Mouse (Mus musculus): ENCODE data around the gene Agk. TPM values are rescaled to one million over a fixed set of nuclear protein-coding genes. Genes with fewer than 3 reads are reported as not detected.

Agk gene
- polyA plus RNA-seq, 1 experiment from 2014 or later = 36.5 TPM

DNA sequence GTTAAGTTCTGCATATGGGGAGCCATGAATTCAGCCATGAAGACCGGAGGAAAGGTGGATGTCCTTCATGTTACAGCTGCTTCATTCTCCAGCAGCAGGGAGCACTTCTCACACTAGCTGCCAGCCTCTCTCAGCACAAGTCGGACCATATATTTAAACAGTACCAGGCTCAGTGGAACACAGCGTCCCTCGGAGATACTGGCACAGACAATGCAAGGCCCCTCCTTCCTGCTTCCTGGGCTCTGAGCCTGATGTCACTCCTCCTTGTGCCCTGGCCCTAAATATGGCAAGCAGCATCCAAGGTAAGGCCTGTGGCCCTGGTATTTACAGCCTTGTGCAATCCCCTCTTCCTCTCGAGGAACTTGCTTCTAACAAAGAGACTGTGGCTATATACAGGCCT, 90.8 kb downstream of the Agk start:
- no peak overlapping the region for H3K9ac ChIP-seq (replicated peaks)
- H3K4me2 ChIP-seq (replicated peaks) = no peak overlapping the region
- no peaks in the 10 kb centered on the region for H3K9me3 ChIP-seq
- no peak overlapping the region for H3K4me3 ChIP-seq (replicated peaks)
- H3K4me1 ChIP-seq (replicated peaks) = no peaks in the 10 kb centered on the region
- no peaks in the 10 kb centered on the region for H3K27me3 ChIP-seq
- 86% methylated on average over 5 of the region's 5 CpGs for WGBS
- no peak for ATAC-seq
- H3K27ac ChIP-seq = no peak overlapping the region
- H3K36me3 ChIP-seq = peaks cover 31% of the 10 kb centered on the region

DNA sequence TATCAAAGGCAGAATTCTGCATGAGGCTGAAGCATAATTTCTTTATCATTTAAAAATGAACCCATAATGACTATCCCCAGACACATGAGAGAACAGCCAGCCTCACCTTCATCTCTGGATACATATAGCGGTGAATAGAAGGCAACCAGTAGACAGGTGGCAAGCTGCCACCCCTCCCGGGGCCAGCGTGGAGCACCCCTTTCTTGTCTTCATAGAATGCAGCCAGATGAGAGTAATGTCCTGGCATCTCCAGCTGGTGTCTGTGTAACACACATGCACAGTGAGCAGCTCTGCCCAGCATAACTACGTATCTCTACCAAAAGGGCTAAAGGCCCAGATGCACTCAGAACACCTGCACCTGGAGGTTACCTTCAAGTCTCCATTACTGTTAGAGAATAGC, 93.4 kb downstream of the Agk start:
- no peak for ATAC-seq

DNA sequence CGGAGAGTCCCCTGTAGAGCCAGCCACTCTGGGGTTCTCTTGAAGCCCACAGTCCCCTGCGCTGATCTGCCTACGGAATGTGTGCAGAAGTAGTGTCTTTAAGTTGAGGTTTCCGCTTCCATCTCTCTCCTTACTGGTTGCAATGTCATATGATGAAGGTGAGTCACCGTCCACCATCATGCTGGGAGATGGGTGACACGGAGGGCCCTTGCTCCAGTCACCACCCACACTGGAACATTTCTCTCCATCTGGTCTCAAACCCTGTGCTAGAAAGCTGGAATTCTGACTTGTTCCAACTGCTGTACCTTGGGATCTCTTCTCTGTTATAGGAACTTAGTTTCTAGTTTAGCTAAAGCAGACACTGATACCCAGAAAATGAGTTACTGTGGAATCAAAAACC, 96.1 kb downstream of the Agk start:
- ATAC-seq = no peak
- peaks cover 27% of the 10 kb centered on the region for H3K36me3 ChIP-seq
- WGBS = 95% methylated on average over 6 of the region's 6 CpGs
- no peak overlapping the region for H3K4me3 ChIP-seq (replicated peaks)
- no peak overlapping the region for H3K4me2 ChIP-seq (replicated peaks)
- no peaks in the 10 kb centered on the region for H3K9me3 ChIP-seq
- H3K27ac ChIP-seq = no peak overlapping the region
- no peaks in the 10 kb centered on the region for H3K27me3 ChIP-seq
- no peak overlapping the region for H3K9ac ChIP-seq (replicated peaks)
- H3K4me1 ChIP-seq (replicated peaks) = no peaks in the 10 kb centered on the region

More for the DNA sequence above, 93.4 kb downstream of the Agk start:
- Histone ChIP-seq H3K9ac (replicated peaks) (no peak overlapping the region), H3K27me3 (no peaks in the 10 kb centered on the region), H3K4me3 (replicated peaks) (no peak overlapping the region), H3K27ac (no peak overlapping the region), H3K9me3 (no peaks in the 10 kb centered on the region), H3K4me1 (replicated peaks) (no peaks in the 10 kb centered on the region), H3K36me3 (peaks cover 31% of the 10 kb centered on the region), H3K4me2 (replicated peaks) (no peak overlapping the region)
- 96% methylated on average over 4 of the region's 4 CpGs for WGBS

DNA sequence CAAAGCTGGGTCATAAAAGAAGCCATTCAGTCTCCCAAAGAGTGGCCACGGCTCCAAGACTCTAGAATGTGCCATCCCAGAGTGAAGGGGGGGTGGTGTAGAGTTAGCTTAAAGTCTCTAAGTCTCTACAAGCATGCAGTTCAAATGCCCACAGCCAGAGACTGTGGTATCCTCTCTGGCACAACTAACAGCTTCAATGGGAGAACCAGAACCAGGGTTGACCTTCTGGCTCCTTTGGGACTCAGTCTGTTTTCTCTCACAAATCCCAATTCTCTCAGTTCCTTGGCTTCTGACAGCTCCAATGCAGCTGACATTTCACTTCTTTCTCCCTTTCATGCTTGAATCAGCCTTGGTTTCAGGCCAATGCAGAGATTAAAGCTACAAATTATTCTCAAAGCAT, 98.0 kb downstream of the Agk start:
- Histone ChIP-seq H3K27ac (no peak overlapping the region), H3K4me2 (replicated peaks) (no peak overlapping the region), H3K4me3 (replicated peaks) (no peak overlapping the region), H3K4me1 (replicated peaks) (no peaks in the 10 kb centered on the region), H3K9ac (replicated peaks) (no peak overlapping the region), H3K36me3 (peaks cover 20% of the 10 kb centered on the region), H3K9me3 (no peaks in the 10 kb centered on the region), H3K27me3 (no peaks in the 10 kb centered on the region)
- no peak for ATAC-seq
- WGBS = 90% methylated on average over 1 of the region's 1 CpGs

DNA sequence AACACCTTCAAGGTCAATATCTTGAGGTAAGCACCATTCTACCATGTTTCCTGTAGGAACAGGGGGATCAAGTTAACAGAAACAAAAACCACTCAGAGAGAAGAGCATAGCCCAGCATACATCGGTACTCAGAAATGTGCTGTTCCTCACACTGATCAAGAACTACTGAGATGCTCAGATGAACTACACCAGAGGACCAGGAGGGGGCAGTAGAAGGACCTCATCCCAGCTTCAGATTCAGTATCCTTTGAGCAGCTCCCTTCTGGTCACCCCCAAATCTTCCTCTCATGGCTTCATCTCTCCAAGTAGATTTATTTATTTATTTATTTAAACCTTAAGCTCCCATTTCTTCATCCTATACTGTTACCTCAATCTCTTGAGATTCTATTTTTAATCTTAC, 98.8 kb downstream of the Agk start:
- WGBS = 61% methylated on average over 1 of the region's 1 CpGs
- no peak overlapping the region for H3K4me2 ChIP-seq (replicated peaks)

DNA sequence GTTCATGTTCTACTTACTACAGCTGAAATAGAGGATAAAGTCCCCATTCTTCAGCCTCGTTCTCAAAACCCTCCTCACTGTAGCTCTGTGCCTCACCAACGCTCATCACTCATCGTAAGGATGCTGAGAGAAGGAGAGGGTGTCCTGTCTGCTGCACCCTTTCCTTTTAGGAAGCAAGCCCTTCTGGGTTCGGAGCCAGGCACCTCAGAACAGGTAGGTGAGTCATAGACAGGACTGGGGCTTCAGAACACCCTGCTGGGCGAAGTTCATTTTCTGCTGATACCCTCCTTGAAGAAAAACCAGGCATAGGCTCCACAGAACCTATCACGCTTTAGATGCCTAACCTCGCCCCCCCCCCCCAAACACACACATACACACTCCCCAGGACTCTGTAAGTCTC, 102.5 kb downstream of the Agk start:
- Histone ChIP-seq H3K9ac (replicated peaks) (no peak overlapping the region), H3K9me3 (no peaks in the 10 kb centered on the region), H3K4me2 (replicated peaks) (no peak overlapping the region), H3K27ac (no peak overlapping the region), H3K36me3 (0 out of 2 replicates have a peak, but pooled peaks cover 2% of the 10 kb centered on the region), H3K27me3 (no peaks in the 10 kb centered on the region), H3K4me3 (replicated peaks) (no peak overlapping the region), H3K4me1 (replicated peaks) (peaks cover 13% of the 10 kb centered on the region; the same call in 1 of the 2 replicates)
- ATAC-seq = no peak
- 84% methylated on average over 7 of the region's 7 CpGs for WGBS

More for the DNA sequence above, 98.8 kb downstream of the Agk start:
- Histone ChIP-seq H3K4me1 (replicated peaks) (no peaks in the 10 kb centered on the region), H3K9me3 (no peaks in the 10 kb centered on the region), H3K9ac (replicated peaks) (no peak overlapping the region), H3K4me3 (replicated peaks) (no peak overlapping the region), H3K27me3 (no peaks in the 10 kb centered on the region), H3K27ac (no peak overlapping the region), H3K36me3 (peaks cover 15% of the 10 kb centered on the region)
- ATAC-seq = no peak

DNA sequence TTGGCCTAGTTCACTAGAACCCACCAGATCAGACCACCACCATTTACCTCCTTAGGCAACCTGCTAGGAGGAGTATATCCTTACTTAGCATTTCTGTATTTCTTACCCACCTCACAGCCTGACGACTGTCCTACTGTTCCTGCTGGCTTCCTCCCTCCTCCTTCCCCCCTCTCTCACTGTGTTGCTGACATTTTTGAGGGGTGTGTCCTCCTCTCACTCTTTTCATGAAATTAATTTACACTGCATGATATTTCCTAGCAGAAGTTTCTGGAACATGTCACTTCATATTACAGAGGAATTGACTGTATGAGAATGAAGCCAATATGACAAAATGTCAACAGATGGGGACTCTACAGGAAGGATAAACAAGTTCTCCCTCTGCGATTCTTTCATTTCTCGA, 103.7 kb downstream of the Agk start:
- Histone ChIP-seq H3K36me3 (no peaks in the 10 kb centered on the region), H3K27ac (no peak overlapping the region), H3K27me3 (no peaks in the 10 kb centered on the region), H3K9ac (replicated peaks) (no peak overlapping the region), H3K4me1 (replicated peaks) (peaks cover 21% of the 10 kb centered on the region), H3K4me3 (replicated peaks) (no peak overlapping the region), H3K9me3 (no peaks in the 10 kb centered on the region), H3K4me2 (replicated peaks) (no peak overlapping the region)
- WGBS = 71% methylated on average over 3 of the region's 3 CpGs
- ATAC-seq = no peak

DNA sequence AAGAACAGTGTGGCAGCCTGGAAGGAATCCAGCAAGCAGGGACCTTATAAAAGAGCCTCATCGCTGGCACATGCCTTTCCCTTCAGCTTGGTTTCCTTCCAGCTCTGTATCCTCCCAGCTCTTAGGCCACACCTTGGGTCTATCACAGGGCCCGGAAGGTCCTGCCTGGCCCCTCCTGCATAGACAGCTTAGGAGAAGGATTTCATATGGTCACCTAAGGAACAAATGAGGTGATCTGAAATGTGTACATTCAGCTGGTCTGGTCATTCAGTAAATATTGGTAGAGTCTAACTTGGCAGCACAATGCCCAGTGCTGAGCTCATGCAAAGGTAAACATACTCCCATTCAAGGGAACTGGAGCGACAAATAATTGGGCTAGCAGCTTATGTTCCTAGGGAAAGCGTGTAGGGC, 104.6 kb downstream of the Agk start:
- H3K4me2 ChIP-seq (replicated peaks) = no peak overlapping the region

DNA sequence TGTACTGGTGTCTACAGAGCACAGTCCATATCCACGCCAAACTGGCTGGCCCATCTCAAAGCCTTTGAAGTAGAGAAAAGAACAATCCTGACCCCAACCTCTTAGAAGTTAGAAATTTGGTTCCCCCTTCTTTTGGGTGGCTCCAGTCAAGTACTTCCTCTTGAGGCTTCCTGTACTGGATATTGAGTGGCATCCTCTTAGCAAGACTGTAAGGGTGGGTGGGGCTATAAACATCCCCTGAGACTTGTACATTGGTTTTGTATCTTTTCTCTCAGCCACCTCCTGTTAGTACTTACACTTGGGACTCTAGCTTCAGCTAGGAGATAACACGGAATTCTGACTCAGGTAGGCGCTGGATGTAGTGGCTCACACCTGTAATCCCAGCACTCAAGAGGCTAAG, 105.3 kb downstream of the Agk start:
- no peak overlapping the region for H3K27ac ChIP-seq

More for the DNA sequence above, 104.6 kb downstream of the Agk start:
- ATAC-seq = peak; percentile 38; the same call in 1 of the 2 replicates
- WGBS = 58% methylated on average over 4 of the region's 4 CpGs
- H3K36me3 ChIP-seq = no peaks in the 10 kb centered on the region
- peaks cover 30% of the 10 kb centered on the region for H3K4me1 ChIP-seq (replicated peaks)
- H3K9ac ChIP-seq (replicated peaks) = no peak overlapping the region
- no peaks in the 10 kb centered on the region for H3K27me3 ChIP-seq
- no peaks in the 10 kb centered on the region for H3K9me3 ChIP-seq
- no peak overlapping the region for H3K4me3 ChIP-seq (replicated peaks)
- no peak overlapping the region for H3K27ac ChIP-seq

DNA sequence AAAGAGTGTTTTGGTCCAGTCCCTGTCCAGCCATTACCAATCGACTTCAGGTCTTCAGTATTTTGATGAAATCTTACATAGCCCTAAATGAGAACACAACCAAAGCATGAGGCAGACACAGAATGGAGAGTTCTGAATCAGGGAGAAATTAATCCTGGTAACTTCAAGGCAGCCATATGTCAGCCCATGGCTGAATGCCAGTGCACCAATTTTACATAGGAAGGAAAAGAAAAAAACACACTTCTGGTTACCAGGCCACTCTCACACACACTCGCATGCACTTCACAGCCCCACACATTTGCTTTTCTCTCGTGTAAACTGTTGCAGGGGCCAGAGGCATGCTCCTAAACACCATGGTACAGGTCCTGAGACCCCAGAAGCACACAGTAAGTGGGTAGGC, 105.9 kb downstream of the Agk start:
- Histone ChIP-seq H3K4me3 (replicated peaks) (no peak overlapping the region), H3K4me1 (replicated peaks) (peaks cover 35% of the 10 kb centered on the region), H3K4me2 (replicated peaks) (no peak overlapping the region), H3K27me3 (no peaks in the 10 kb centered on the region), H3K9me3 (no peaks in the 10 kb centered on the region), H3K27ac (no peak overlapping the region), H3K36me3 (no peaks in the 10 kb centered on the region), H3K9ac (replicated peaks) (no peak overlapping the region)
- 70% methylated on average over 3 of the region's 3 CpGs for WGBS
- no peak for ATAC-seq

More for the DNA sequence above, 105.3 kb downstream of the Agk start:
- Histone ChIP-seq H3K27me3 (no peaks in the 10 kb centered on the region), H3K4me3 (replicated peaks) (no peak overlapping the region), H3K4me1 (replicated peaks) (peaks cover 35% of the 10 kb centered on the region), H3K9ac (replicated peaks) (no peak overlapping the region), H3K36me3 (no peaks in the 10 kb centered on the region), H3K9me3 (no peaks in the 10 kb centered on the region), H3K4me2 (replicated peaks) (no peak overlapping the region)
- WGBS = 91% methylated on average over 3 of the region's 3 CpGs
- no peak for ATAC-seq

DNA sequence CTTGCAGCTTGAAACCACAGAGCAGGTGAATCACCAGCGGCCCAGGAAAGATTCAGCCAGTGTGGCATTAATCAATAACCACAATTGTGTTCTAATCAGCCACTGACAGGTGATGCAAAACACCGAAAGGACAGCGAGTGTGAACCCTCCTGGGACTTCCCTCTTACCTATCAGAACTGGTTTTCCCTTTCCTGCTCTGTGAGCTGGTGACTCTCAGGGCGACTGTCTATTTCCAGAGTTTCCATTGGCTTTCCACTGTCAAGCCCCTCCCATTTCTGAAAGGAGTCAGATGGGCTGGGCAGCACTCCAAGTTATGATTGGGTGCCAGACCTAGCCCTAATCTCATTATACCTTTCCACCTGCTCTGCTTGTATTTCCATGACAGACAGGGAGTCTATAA, 106.4 kb downstream of the Agk start:
- no peak overlapping the region for H3K27ac ChIP-seq
- ATAC-seq = no peak
- H3K9ac ChIP-seq (replicated peaks) = no peak overlapping the region
- H3K36me3 ChIP-seq = no peaks in the 10 kb centered on the region
- no peak overlapping the region for H3K4me2 ChIP-seq (replicated peaks)
- peaks cover 36% of the 10 kb centered on the region for H3K4me1 ChIP-seq (replicated peaks)
- H3K4me3 ChIP-seq (replicated peaks) = no peak overlapping the region
- H3K9me3 ChIP-seq = no peaks in the 10 kb centered on the region
- WGBS = 65% methylated on average over 4 of the region's 4 CpGs
- H3K27me3 ChIP-seq = no peaks in the 10 kb centered on the region

DNA sequence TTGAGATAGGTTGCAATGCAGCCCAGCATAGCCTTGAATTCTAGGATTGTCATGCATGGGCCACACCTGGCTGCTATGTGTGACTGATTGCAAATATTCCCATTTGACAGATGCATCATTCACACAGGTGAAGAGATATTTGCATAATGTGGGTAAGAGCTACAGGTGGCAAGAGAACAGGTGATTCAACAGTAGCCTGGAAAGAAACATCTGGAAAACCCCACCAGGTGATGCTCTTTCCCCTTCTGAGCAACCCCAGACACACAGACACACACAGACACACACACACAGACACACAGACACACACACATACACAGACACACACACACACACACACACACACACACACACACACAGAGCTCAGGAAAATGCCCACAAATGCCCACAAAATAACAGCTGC, 106.8 kb downstream of the Agk start:
- Histone ChIP-seq H3K9ac (replicated peaks) (no peak overlapping the region), H3K36me3 (no peaks in the 10 kb centered on the region), H3K4me3 (replicated peaks) (no peak overlapping the region), H3K4me2 (replicated peaks) (no peak overlapping the region), H3K27ac (no peak overlapping the region), H3K9me3 (no peaks in the 10 kb centered on the region), H3K4me1 (replicated peaks) (peaks cover 39% of the 10 kb centered on the region), H3K27me3 (no peaks in the 10 kb centered on the region)
- ATAC-seq = no peak

All from midbrain, embryonic 13.5 days (tissue).